Mouse (Mus musculus): ENCODE results near the gene Grap. TPM values are rescaled to one million over a fixed set of nuclear protein-coding genes. Genes with fewer than 3 reads are reported as not detected.

The Grap gene
- 1.9 and 2.5 TPM in 2 replicates for polyA plus RNA-seq (2012; rRNA removed)

GRCm38 (mm10) chr11:61652686-61653447 lies at the start of gene Grap:
Grap (plus strand) TSS chr11:61653265.

GRCm38 (mm10) chr11:61683907-61684731 lies 31.1 kb downstream of the Grap start, which contains the start of gene Fam83g:
Fam83g (plus strand) TSS chr11:61684091.

GRCm38 (mm10) chr11:61720636-61721035 lies 67.6 kb downstream of the Grap start, which contains the start of gene Slc5a10:
Slc5a10 (minus strand) TSS chr11:61720826.

Other genes with a start within 250 kb of the Grap start
- 0.37 and 0.41 TPM in 2 replicates for gene Rnf112, start 199.1 kb upstream of the Grap start, polyA plus RNA-seq (2012; rRNA removed)
- 126 and 140 TPM in 2 replicates for gene Mfap4, start 167.8 kb upstream of the Grap start, polyA plus RNA-seq (2012; rRNA removed)
- 13.8 and 18.3 TPM in 2 replicates for gene Mapk7, start 158.9 kb upstream of the Grap start, polyA plus RNA-seq (2012; rRNA removed)
- 11.1 and 12.3 TPM in 2 replicates for gene B9d1, start 148.1 kb upstream of the Grap start, polyA plus RNA-seq (2012; rRNA removed)
- gene Epn2, start 73.6 kb upstream of the Grap start, polyA plus RNA-seq (2012; rRNA removed): 10.7 and 10.8 TPM in 2 replicates
- gene Fam83g, start 30.8 kb downstream of the Grap start, polyA plus RNA-seq (2012; rRNA removed): 8.9 and 10.3 TPM in 2 replicates
- gene Slc5a10, start 67.6 kb downstream of the Grap start, polyA plus RNA-seq (2012; rRNA removed): 0.03 and 0.06 TPM in 2 replicates
- gene Prpsap2, start 108.8 kb downstream of the Grap start, polyA plus RNA-seq (2012; rRNA removed): 3.6 and 3.8 TPM in 2 replicates
- 8.9 and 9.5 TPM in 2 replicates for gene Ulk2, start 201.8 kb downstream of the Grap start, polyA plus RNA-seq (2012; rRNA removed)

Measured in stomach, adult 2 months (tissue).